Mouse (Mus musculus) kidney, adult 2 months (tissue): ENCODE measurements at regions not wholly inside any gene's neighbourhood (a gene's known extent, or its start where the extent isn't known, plus 50 kb on each side); places are given as distances from the start of the nearest gene placed in this dataset.

Experiments
- DNase-seq: peaks from one replicate; pipeline ENCODE4 v3.0.0; 2021
- H3K27ac ChIP-seq: fragments of 200-500 bp; 2 replicates; pipeline ENCODE4 v1.5.1; 2012; ENCODE audit warnings: low read depth, low read length, control low read depth, inconsistent platforms; ENCODE audit not compliant: insufficient read depth
- H3K27me3 ChIP-seq: fragments of 200-500 bp; replicated peaks from 2 replicates; pipeline ENCODE4 v1.6.1; 2012; ENCODE audit warnings: mild to moderate bottlenecking, moderate library complexity, low read length, inconsistent platforms; ENCODE audit not compliant: control insufficient read depth, insufficient read depth
- H3K36me3 ChIP-seq: fragments of 200-500 bp; 2 replicates; pipeline ENCODE4 v1.6.1; 2012; ENCODE audit warnings: mild to moderate bottlenecking, moderate library complexity, low read length, inconsistent platforms; ENCODE audit not compliant: control insufficient read depth, insufficient read depth
- H3K4me1 ChIP-seq: fragments of 200-500 bp; 2 replicates; pipeline ENCODE4 v1.6.1; 2011; ENCODE audit warnings: low read length; ENCODE audit not compliant: control insufficient read depth, insufficient read depth
- H3K4me3 ChIP-seq: fragments of 200-500 bp; 2 replicates; pipeline ENCODE4 v1.5.1; 2011; ENCODE audit warnings: mild to moderate bottlenecking, low read depth, low read length, control low read depth; ENCODE audit not compliant: insufficient read depth
- CTCF ChIP-seq: fragments of 200-500 bp; conservative IDR thresholded peaks from 2 replicates; pipeline ENCODE4 v1.5.1; 2011; ENCODE audit warnings: low read depth, mild to moderate bottlenecking, control low read depth, low read length, moderate library complexity, mixed read lengths; ENCODE audit not compliant: insufficient read depth, insufficient read length
- POLR2A ChIP-seq: fragments of 200-500 bp; IDR thresholded peaks from one replicate; pipeline ENCODE4 v1.6.1; 2011; ENCODE audit warnings: low read depth, low read length, control low read depth
- whole genome bisulfite sequencing: fragments of 180-500 bp; shearing (Covaris S2); methylation state at CpG from one replicate; pipeline ENCODE4 v1.1.7; 2018; 5-methylcytosine and 5-hydroxymethylcytosine counted together

GRCm38 (mm10) chr1:193545406-193546043 is 175.4 kb upstream of the Camk1g start:
- Histone ChIP-seq H3K4me1 (no peaks in the 10 kb centered on the region), H3K27me3 (no peaks in the 10 kb centered on the region), H3K27ac (no peak overlapping the region), H3K36me3 (no peaks in the 10 kb centered on the region), H3K4me3 (no peak overlapping the region)
- no peak for DNase-seq
- TF ChIP-seq CTCF: no peak
- WGBS: 88% methylated on average over 4 of the region's 4 CpGs

- H3K27ac ChIP-seq: no peak overlapping the region
- H3K4me3 ChIP-seq: no peak overlapping the region
- DNase-seq: no peak
- 0 out of 2 replicates have a peak, but pooled peaks cover 1% of the 10 kb centered on the region for H3K4me1 ChIP-seq
- no peaks in the 10 kb centered on the region for H3K27me3 ChIP-seq
- no peaks in the 10 kb centered on the region for H3K36me3 ChIP-seq
- no peak for TF ChIP-seq POLR2A
- no peak for TF ChIP-seq CTCF
Measured at GRCm38 (mm10) chr1:193544804-193545203, 174.7 kb upstream of the Camk1g start.

- H3K36me3 ChIP-seq: no peaks in the 10 kb centered on the region
- H3K4me1 ChIP-seq: 0 out of 2 replicates have a peak, but pooled peaks cover 2% of the 10 kb centered on the region
- no peak for DNase-seq
- H3K27me3 ChIP-seq: no peaks in the 10 kb centered on the region
- no peak overlapping the region for H3K27ac ChIP-seq
- WGBS: 70% methylated on average over 3 of the region's 3 CpGs
- TF ChIP-seq POLR2A: no peak
- TF ChIP-seq CTCF: no peak
- H3K4me3 ChIP-seq: no peak overlapping the region
Measured at GRCm38 (mm10) chr1:193543834-193544233, 173.7 kb upstream of the Camk1g start.

GRCm38 (mm10) chr1:193543284-193543683 is 173.2 kb upstream of the Camk1g start:
- no peak for DNase-seq
- no peak overlapping the region for H3K27ac ChIP-seq
- H3K27me3 ChIP-seq: no peaks in the 10 kb centered on the region
- WGBS: 79% methylated on average over 4 of the region's 4 CpGs
- no peak for TF ChIP-seq CTCF
- no peak for TF ChIP-seq POLR2A
- no peaks in the 10 kb centered on the region for H3K36me3 ChIP-seq
- H3K4me3 ChIP-seq: no peak overlapping the region
- H3K4me1 ChIP-seq: 0 out of 2 replicates have a peak, but pooled peaks cover 2% of the 10 kb centered on the region

GRCm38 (mm10) chr1:193541934-193542580 is 172.0 kb upstream of the Camk1g start:
- no peak overlapping the region for H3K27ac ChIP-seq
- H3K27me3 ChIP-seq: no peaks in the 10 kb centered on the region
- H3K4me1 ChIP-seq: 0 out of 2 replicates have a peak, but pooled peaks cover 2% of the 10 kb centered on the region
- DNase-seq: peak; percentile 30
- H3K36me3 ChIP-seq: no peaks in the 10 kb centered on the region
- TF ChIP-seq CTCF: no peak
- TF ChIP-seq POLR2A: no peak
- no peak overlapping the region for H3K4me3 ChIP-seq
- 46% methylated on average over 13 of the region's 13 CpGs for WGBS

GRCm38 (mm10) chr1:193541281-193541680 is 171.2 kb upstream of the Camk1g start:
- Histone ChIP-seq H3K4me3 (no peak overlapping the region), H3K36me3 (no peaks in the 10 kb centered on the region), H3K27ac (no peak overlapping the region), H3K27me3 (no peaks in the 10 kb centered on the region), H3K4me1 (0 out of 2 replicates have a peak, but pooled peaks cover 2% of the 10 kb centered on the region)
- no peak for DNase-seq
- 78% methylated on average over 4 of the region's 4 CpGs for WGBS
- TF ChIP-seq CTCF: no peak
- no peak for TF ChIP-seq POLR2A

- WGBS: 61% methylated on average over 5 of the region's 5 CpGs
- 0 out of 2 replicates have a peak, but pooled peaks cover 2% of the 10 kb centered on the region for H3K4me1 ChIP-seq
- H3K36me3 ChIP-seq: no peaks in the 10 kb centered on the region
- DNase-seq: no peak
- H3K27ac ChIP-seq: no peak overlapping the region
- H3K4me3 ChIP-seq: no peak overlapping the region
- H3K27me3 ChIP-seq: no peaks in the 10 kb centered on the region
- TF ChIP-seq CTCF (no peak), POLR2A (no peak)
Measured at GRCm38 (mm10) chr1:193540486-193540885, 170.4 kb upstream of the Camk1g start.
